Mouse (Mus musculus) liver, postnatal 0 days (tissue): ENCODE measurements at regions not wholly inside any gene's neighbourhood (a gene's known extent, or its start where the extent isn't known, plus 50 kb on each side); places are given as distances from the start of the nearest gene placed in this dataset.

Experiments
- CTCF ChIP-seq: sonication (generic); IDR thresholded peaks from 2 replicates; pipeline ENCODE4 v1.5.1; 2016; ENCODE audit warnings: antibody characterized with exemption, low read depth
- EP300 ChIP-seq: IDR thresholded peaks from 2 replicates; pipeline ENCODE4 v1.6.1; 2016; ENCODE audit warnings: antibody characterized with exemption, low read depth, mild to moderate bottlenecking

DNA sequence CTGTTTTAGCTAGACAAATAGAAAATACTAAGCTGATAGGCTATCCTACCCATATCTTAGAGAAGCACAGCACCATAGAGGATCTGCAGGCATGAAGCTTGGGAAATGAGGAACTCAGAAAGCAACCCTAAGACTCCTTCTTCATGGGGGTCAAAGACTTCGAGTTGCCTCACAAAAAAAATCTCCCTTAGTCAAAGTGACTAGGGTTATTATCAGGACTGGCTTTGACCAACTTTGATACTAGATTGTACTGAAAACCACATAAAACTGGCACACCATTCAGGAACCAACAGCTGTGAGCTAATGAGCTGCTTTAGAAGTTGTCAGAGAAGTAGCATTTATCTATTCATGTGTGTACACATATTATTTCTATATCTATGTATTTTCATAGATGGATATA lies 931.2 kb upstream of the Gm7489 start:
- TF ChIP-seq CTCF (no peak), EP300 (no peak)
